Mouse (Mus musculus): ENCODE results near the gene Adgra1. TPM values are rescaled to one million over a fixed set of nuclear protein-coding genes. Genes with fewer than 3 reads are reported as not detected.
A peak's percentile ranks its signal among the peaks of the same experiment; 100 is the strongest.

Adgra1 gene
- polyA plus RNA-seq, 1 experiment from 2014 or later = 11.3 TPM

- Histone ChIP-seq H3K9me3 (ENCODE audit: control insufficient read depth, low read length) (no peaks in the 10 kb centered on the region; the same call in 1 of the 2 replicates), H3K27me3 (ENCODE audit: control insufficient read depth, insufficient read depth, low read length) (no peaks in the 10 kb centered on the region), H3K27ac (ENCODE audit: low read depth, low read length) (no peak overlapping the region), H3K4me1 (ENCODE audit: control insufficient read depth, insufficient read depth, low read length) (no peaks in the 10 kb centered on the region), H3K4me2 (no peak overlapping the region), H3K4me3 (ENCODE audit: low read depth, low read length) (no peak overlapping the region), H3K9ac (ENCODE audit: low read length) (no peak overlapping the region), H3K36me3 (ENCODE audit: control insufficient read depth, insufficient read depth, low read length) (no peaks in the 10 kb centered on the region)
- DNase-seq (ENCODE audit: low spot score, missing footprints) (no peak), ATAC-seq (ENCODE audit: low FRiP score) (no peak)
- WGBS = 86% methylated on average over 7 of the region's 7 CpGs
Measured at GRCm38 (mm10) chr7:139811706-139812105, 22.3 kb upstream of the Adgra1 start.

DNA sequence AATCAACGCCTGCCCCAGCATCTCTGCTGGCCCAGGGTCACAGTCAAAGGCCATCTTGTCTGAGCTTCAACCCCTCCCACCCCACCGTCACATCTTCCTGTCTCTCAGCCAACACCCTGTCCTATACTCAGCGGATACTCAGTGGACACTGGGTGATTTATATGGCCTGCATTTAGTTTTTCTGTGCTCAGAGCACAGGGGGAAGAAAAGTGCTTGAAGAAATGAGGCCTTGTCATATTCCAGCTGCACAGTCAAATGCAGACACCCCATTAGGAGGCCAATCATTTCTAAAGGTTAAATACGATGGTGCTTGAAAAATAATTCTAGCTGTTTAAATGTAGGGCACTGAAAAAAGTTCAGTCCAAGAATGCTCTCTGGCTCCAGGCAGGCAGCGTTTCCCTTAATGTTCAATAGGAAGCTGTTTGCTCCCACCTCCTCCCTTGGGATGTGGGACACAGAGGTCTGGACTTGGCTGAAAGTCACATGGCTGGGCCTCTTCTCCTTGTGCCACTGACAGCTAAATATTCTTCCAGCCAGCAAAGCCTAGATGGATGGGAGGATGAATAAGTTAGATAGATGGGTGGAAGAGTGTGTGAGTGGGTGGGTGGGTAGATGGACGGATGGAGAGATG is 20.3 kb upstream of the Adgra1 start:
- no peak overlapping the region for H3K27ac ChIP-seq (ENCODE audit: low read depth, low read length)
- no peaks in the 10 kb centered on the region; the same call in 1 of the 2 replicates for H3K9me3 ChIP-seq (ENCODE audit: control insufficient read depth, low read length)
- H3K36me3 ChIP-seq (ENCODE audit: control insufficient read depth, insufficient read depth, low read length) = no peaks in the 10 kb centered on the region
- no peak overlapping the region for H3K4me3 ChIP-seq (ENCODE audit: low read depth, low read length)
- WGBS = 89% methylated on average over 6 of the region's 6 CpGs
- no peak for DNase-seq (ENCODE audit: low spot score, missing footprints)
- H3K4me1 ChIP-seq (ENCODE audit: control insufficient read depth, insufficient read depth, low read length) = no peaks in the 10 kb centered on the region
- H3K9ac ChIP-seq (ENCODE audit: low read length) = no peak overlapping the region
- ATAC-seq (ENCODE audit: low FRiP score) = no peak
- H3K4me2 ChIP-seq = no peak overlapping the region
- H3K27me3 ChIP-seq (ENCODE audit: control insufficient read depth, insufficient read depth, low read length) = no peaks in the 10 kb centered on the region

GRCm38 (mm10) chr7:139822301-139823010 is 11.5 kb upstream of the Adgra1 start:
- Histone ChIP-seq H3K36me3 (ENCODE audit: control insufficient read depth, insufficient read depth, low read length) (no peaks in the 10 kb centered on the region), H3K27ac (ENCODE audit: low read depth, low read length) (no peak overlapping the region), H3K4me3 (ENCODE audit: low read depth, low read length) (no peak overlapping the region), H3K9ac (ENCODE audit: low read length) (no peak overlapping the region), H3K4me1 (ENCODE audit: control insufficient read depth, insufficient read depth, low read length) (no peaks in the 10 kb centered on the region), H3K4me2 (no peak overlapping the region), H3K27me3 (ENCODE audit: control insufficient read depth, insufficient read depth, low read length) (no peaks in the 10 kb centered on the region), H3K9me3 (ENCODE audit: control insufficient read depth, low read length) (no peaks in the 10 kb centered on the region)
- ATAC-seq (ENCODE audit: low FRiP score) = no peak
- WGBS = 80% methylated on average over 12 of the region's 12 CpGs
- no peak for DNase-seq (ENCODE audit: low spot score, missing footprints)

GRCm38 (mm10) chr7:139827687-139828086 is 6.3 kb upstream of the Adgra1 start:
- DNase-seq (ENCODE audit: low spot score, missing footprints) (no peak), ATAC-seq (ENCODE audit: low FRiP score) (no peak)
- Histone ChIP-seq H3K27me3 (ENCODE audit: control insufficient read depth, insufficient read depth, low read length) (no peaks in the 10 kb centered on the region; the same call in 1 of the 2 replicates), H3K4me3 (ENCODE audit: low read depth, low read length) (no peak overlapping the region), H3K4me2 (no peak overlapping the region), H3K9ac (ENCODE audit: low read length) (no peak overlapping the region), H3K4me1 (ENCODE audit: control insufficient read depth, insufficient read depth, low read length) (peaks cover 9% of the 10 kb centered on the region; the same call in 1 of the 2 replicates), H3K36me3 (ENCODE audit: control insufficient read depth, insufficient read depth, low read length) (no peaks in the 10 kb centered on the region), H3K9me3 (ENCODE audit: control insufficient read depth, low read length) (no peaks in the 10 kb centered on the region), H3K27ac (ENCODE audit: low read depth, low read length) (no peak overlapping the region)
- WGBS = 10% methylated on average over 9 of the region's 9 CpGs

DNA sequence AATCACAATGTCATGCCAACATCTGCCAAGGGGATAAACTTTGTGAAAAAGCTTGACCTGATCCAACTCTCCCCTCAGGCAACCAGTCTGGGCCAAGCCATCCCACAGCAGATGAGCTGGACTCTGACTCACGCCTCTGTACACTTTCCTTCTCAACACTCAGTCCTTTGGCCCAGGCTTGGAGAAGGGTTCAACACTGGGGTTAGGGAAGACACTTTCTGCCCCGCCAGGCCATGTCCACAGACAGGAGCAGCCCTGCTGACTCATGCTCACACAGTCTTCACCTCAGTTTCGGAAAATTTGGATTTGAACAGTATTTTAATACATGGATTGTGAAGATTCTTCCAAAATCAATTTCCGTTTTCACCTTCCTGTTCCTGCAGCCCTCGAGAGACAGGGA is 442 bp upstream of the Adgra1 start:
- H3K27me3 ChIP-seq (ENCODE audit: control insufficient read depth, insufficient read depth, low read length) = no peaks in the 10 kb centered on the region; the same call in 1 of the 2 replicates
- no peak for ATAC-seq (ENCODE audit: low FRiP score)
- peak; percentile 92 for DNase-seq (ENCODE audit: low spot score, missing footprints)

DNA sequence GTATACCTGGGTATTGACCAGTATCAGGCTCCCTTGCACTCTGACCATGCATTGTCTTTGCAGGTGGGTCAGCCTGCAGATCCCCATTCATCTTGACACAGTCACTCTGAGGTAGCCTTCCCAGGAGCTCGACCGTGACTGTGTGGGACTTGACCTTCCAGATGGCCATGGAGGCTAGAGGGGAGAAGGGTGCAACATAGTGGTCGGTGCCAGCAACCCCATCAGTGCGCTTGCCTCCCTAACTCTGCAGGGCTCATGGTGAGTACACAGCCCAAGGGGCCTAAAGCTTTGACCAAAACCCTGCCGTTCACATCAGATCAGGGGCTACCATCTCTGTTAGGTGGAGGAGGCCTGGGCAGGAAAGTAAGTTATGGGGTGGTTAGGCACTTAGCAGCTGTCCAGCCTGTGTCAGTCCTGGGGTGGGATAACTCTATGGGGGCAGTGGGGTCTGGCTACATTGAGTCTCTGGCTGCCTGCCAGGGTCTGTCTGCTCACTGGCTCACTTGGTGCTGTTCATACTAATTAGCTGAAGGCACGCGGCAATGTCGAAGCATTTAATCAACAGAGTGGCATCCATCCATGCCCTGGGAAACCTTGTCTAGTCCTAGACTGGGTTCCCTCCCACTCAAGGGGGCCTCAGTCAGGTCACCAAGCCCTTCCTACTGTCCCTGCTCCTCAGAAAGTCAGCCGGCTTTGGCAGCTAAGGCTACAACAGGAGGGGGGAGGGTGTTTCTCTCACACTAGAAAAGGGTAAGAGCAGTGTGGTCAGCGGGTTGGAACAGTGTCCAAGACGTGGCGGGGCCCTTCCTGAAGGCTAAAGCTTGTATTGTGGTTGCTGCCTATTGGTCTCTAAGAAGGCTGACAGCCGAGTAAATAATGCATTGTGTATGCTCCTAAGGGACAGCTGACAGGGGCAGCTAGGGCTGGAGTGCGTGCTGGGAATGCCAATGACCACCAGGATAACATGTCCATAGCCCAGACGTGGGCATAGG is 1.5 kb downstream of the Adgra1 start:
- 42% methylated on average over 15 of the region's 15 CpGs for WGBS
- peak overlapping the region; percentile 28 for H3K4me3 ChIP-seq (ENCODE audit: low read depth, low read length)
- no peaks in the 10 kb centered on the region for H3K9me3 ChIP-seq (ENCODE audit: control insufficient read depth, low read length)
- H3K36me3 ChIP-seq (ENCODE audit: control insufficient read depth, insufficient read depth, low read length) = no peaks in the 10 kb centered on the region
- peak overlapping the region; percentile 51 for H3K9ac ChIP-seq (ENCODE audit: low read length)
- peak overlapping the region; percentile 66 for H3K27ac ChIP-seq (ENCODE audit: low read depth, low read length)
- peak overlapping the region; percentile 55 for H3K4me2 ChIP-seq
- peak; percentile 95 for DNase-seq (ENCODE audit: low spot score, missing footprints)
- no peaks in the 10 kb centered on the region; the same call in 1 of the 2 replicates for H3K27me3 ChIP-seq (ENCODE audit: control insufficient read depth, insufficient read depth, low read length)
- ATAC-seq (ENCODE audit: low FRiP score) = peak; percentile 87
- H3K4me1 ChIP-seq (ENCODE audit: control insufficient read depth, insufficient read depth, low read length) = peaks cover 38% of the 10 kb centered on the region

More for the DNA sequence above, 442 bp upstream of the Adgra1 start:
- WGBS = 24% methylated on average over 5 of the region's 5 CpGs
- Histone ChIP-seq H3K4me2 (peak overlapping the region; percentile 55), H3K27ac (ENCODE audit: low read depth, low read length) (peak overlapping the region; percentile 67), H3K4me1 (ENCODE audit: control insufficient read depth, insufficient read depth, low read length) (peaks cover 47% of the 10 kb centered on the region), H3K9me3 (ENCODE audit: control insufficient read depth, low read length) (no peaks in the 10 kb centered on the region), H3K9ac (ENCODE audit: low read length) (peak overlapping the region; percentile 62), H3K36me3 (ENCODE audit: control insufficient read depth, insufficient read depth, low read length) (no peaks in the 10 kb centered on the region), H3K4me3 (ENCODE audit: low read depth, low read length) (peak overlapping the region; percentile 28; the same call in 1 of the 2 replicates)

- H3K4me2 ChIP-seq = no peak overlapping the region
- 87% methylated on average over 11 of the region's 11 CpGs for WGBS
- no peak overlapping the region for H3K27ac ChIP-seq (ENCODE audit: low read depth, low read length)
- no peak overlapping the region for H3K9ac ChIP-seq (ENCODE audit: low read length)
- H3K36me3 ChIP-seq (ENCODE audit: control insufficient read depth, insufficient read depth, low read length) = 0 out of 2 replicates have a peak, but pooled peaks cover 2% of the 10 kb centered on the region
- DNase-seq (ENCODE audit: low spot score, missing footprints) (no peak), ATAC-seq (ENCODE audit: low FRiP score) (no peak)
- H3K27me3 ChIP-seq (ENCODE audit: control insufficient read depth, insufficient read depth, low read length) = no peaks in the 10 kb centered on the region; the same call in 1 of the 2 replicates
- H3K4me1 ChIP-seq (ENCODE audit: control insufficient read depth, insufficient read depth, low read length) = peaks cover 16% of the 10 kb centered on the region
- H3K4me3 ChIP-seq (ENCODE audit: low read depth, low read length) = no peak overlapping the region
- H3K9me3 ChIP-seq (ENCODE audit: control insufficient read depth, low read length) = peaks cover 4% of the 10 kb centered on the region; the same call in 1 of the 2 replicates
Measured at GRCm38 (mm10) chr7:139840443-139841168, 6.6 kb downstream of the Adgra1 start.

DNA sequence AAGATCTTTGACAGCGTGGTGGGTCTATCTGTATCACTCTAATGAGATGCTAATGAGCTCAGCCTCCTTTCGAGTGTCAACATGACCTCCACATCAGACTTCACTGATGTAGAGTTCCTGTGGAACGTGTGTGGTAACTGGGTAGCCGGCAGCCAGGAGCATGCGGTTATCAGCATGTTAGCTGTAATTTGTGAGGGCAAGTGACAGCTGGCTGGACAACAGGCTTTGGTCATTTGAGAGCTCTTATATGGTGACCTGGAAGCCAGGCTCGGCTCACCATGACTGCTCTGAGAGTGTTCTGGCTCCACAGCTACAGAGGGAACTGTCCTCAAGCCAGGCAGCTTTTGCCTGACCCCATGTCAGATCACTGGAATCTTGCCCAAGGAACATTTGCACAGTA is 8.4 kb downstream of the Adgra1 start:
- H3K4me2 ChIP-seq = no peak overlapping the region
- WGBS = 82% methylated on average over 6 of the region's 6 CpGs
- DNase-seq (ENCODE audit: low spot score, missing footprints) (no peak), ATAC-seq (ENCODE audit: low FRiP score) (no peak)
- no peak overlapping the region for H3K9ac ChIP-seq (ENCODE audit: low read length)
- 0 out of 2 replicates have a peak, but pooled peaks cover under 1% of the 10 kb centered on the region for H3K4me1 ChIP-seq (ENCODE audit: control insufficient read depth, insufficient read depth, low read length)
- H3K27me3 ChIP-seq (ENCODE audit: control insufficient read depth, insufficient read depth, low read length) = no peaks in the 10 kb centered on the region
- no peak overlapping the region for H3K4me3 ChIP-seq (ENCODE audit: low read depth, low read length)
- H3K27ac ChIP-seq (ENCODE audit: low read depth, low read length) = no peak overlapping the region
- H3K9me3 ChIP-seq (ENCODE audit: control insufficient read depth, low read length) = peaks cover 4% of the 10 kb centered on the region; the same call in 1 of the 2 replicates
- 0 out of 2 replicates have a peak, but pooled peaks cover 2% of the 10 kb centered on the region for H3K36me3 ChIP-seq (ENCODE audit: control insufficient read depth, insufficient read depth, low read length)

Measured in midbrain, embryonic 11.5 days (tissue).